Mouse (Mus musculus): ENCODE results near the gene Scaf4.

DNA sequence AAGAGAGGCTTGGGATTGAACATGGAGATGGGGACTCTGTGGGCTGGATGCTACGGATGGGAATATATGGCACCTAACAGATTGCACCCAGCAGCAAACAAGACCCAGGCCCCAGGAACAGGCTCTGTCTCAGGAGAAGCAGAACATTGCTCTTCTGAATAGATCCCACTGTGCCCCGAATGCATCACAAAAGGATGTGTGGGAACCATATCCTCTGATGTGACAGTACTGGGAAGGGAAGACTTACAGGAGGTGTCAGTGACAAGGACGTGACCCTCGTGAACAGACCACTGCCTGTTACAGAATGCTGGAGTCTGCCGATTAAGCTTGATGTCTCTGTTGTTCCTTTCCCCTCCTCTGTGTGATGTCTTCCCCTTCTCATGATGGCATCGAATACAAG is 48.2 kb upstream of the Scaf4 start:
- TF ChIP-seq EP300 (IDR thresholded peaks at IDR 0.05), result no peak
- TF ChIP-seq CTCF (IDR thresholded peaks at IDR 0.05), result no peak

All from lung, postnatal 0 days (tissue).